Mouse (Mus musculus) midbrain, embryonic 16.5 days (tissue): ENCODE measurements around the gene Cntn2. TPM values are rescaled to one million over a fixed set of nuclear protein-coding genes. Genes with fewer than 3 reads are reported as not detected.

Experiments
- ATAC-seq: fragments of 200-750 bp; cut with Nextera tagmentation; 2 replicates; pipeline ENCODE4 v1.8.0; 2017; ENCODE audit warnings: moderate TSS enrichment
- H3K27ac ChIP-seq: fragments of 300-500 bp; sonication (generic); 2 replicates; pipeline ENCODE4 v1.5.1; 2014; ENCODE audit warnings: mild to moderate bottlenecking, low read length, mixed read lengths
- H3K27me3 ChIP-seq: fragments of 300-500 bp; sonication (generic); 2 replicates; pipeline ENCODE4 v1.6.1; 2014; ENCODE audit warnings: low read depth, low read length, mixed read lengths; ENCODE audit not compliant: control insufficient read depth, insufficient read depth
- H3K36me3 ChIP-seq: fragments of 300-500 bp; sonication (generic); 2 replicates; pipeline ENCODE4 v1.6.1; 2014; ENCODE audit warnings: mild to moderate bottlenecking, low read length, moderate library complexity, mixed read lengths; ENCODE audit not compliant: control insufficient read depth, insufficient read depth
- H3K4me1 ChIP-seq: fragments of 300-500 bp; sonication (generic); 2 replicates; pipeline ENCODE4 v1.6.1; 2014; ENCODE audit warnings: mild to moderate bottlenecking, low read length, mixed read lengths; ENCODE audit not compliant: control insufficient read depth, insufficient read depth
- H3K4me2 ChIP-seq: fragments of 300-500 bp; sonication (generic); 2 replicates; pipeline ENCODE4 v1.6.1; 2014; ENCODE audit warnings: mild to moderate bottlenecking, low read length, mixed read lengths
- H3K4me3 ChIP-seq: fragments of 300-500 bp; sonication (generic); 2 replicates; pipeline ENCODE4 v1.5.1; 2014; ENCODE audit warnings: low read depth, mild to moderate bottlenecking, low read length, moderate library complexity, mixed read lengths
- H3K9ac ChIP-seq: fragments of 300-500 bp; sonication (generic); 2 replicates; pipeline ENCODE4 v1.6.1; 2014; ENCODE audit warnings: low read depth, low read length, mixed read lengths
- H3K9me3 ChIP-seq: fragments of 300-500 bp; sonication (generic); replicated peaks from 2 replicates; pipeline ENCODE4 v1.6.1; 2014; ENCODE audit warnings: mild to moderate bottlenecking, low read length, mixed read lengths; ENCODE audit not compliant: control insufficient read depth, poor library complexity, severe bottlenecking
- WGBS: fragments of 180-500 bp; shearing (Covaris S2); extraction: QIAGEN DNeasy Blood & Tissue Kit; methylation state at CpG from one replicate; pipeline ENCODE4 v1.1.7; 2014; 5-methylcytosine and 5-hydroxymethylcytosine counted together
- polyA plus RNA-seq: library from polyadenylated mRNA; unstranded; fragments of >200 nt; fragmentation: Nextera tagmentation; extraction: Ambion mirVana; gene quantifications from 2 replicates; pipeline ENCODE4 v1.2.1, GENCODE M21; 2015

Gene Cntn2
- polyA plus RNA-seq, 1 experiment from 2014 or later, result 28.2 TPM

- no peak overlapping the region for H3K4me3 ChIP-seq
- H3K4me1 ChIP-seq, result peaks cover 6% of the 10 kb centered on the region
- H3K27ac ChIP-seq, result no peak overlapping the region
- H3K27me3 ChIP-seq, result no peaks in the 10 kb centered on the region
- H3K9ac ChIP-seq, result no peak overlapping the region
- H3K4me2 ChIP-seq, result no peak overlapping the region
- no peak for ATAC-seq
- H3K36me3 ChIP-seq, result no peaks in the 10 kb centered on the region
- no peaks in the 10 kb centered on the region for H3K9me3 ChIP-seq
- 92% methylated on average over 8 of the region's 8 CpGs for WGBS
Measured at GRCm38 (mm10) chr1:132576845-132577244, 33.8 kb upstream of the Cntn2 start.

GRCm38 (mm10) chr1:132572851-132573250 lies 29.8 kb upstream of the Cntn2 start:
- 92% methylated on average over 7 of the region's 7 CpGs for WGBS
- Histone ChIP-seq H3K36me3 (0 out of 2 replicates have a peak, but pooled peaks cover 6% of the 10 kb centered on the region), H3K4me1 (no peaks in the 10 kb centered on the region), H3K4me3 (no peak overlapping the region), H3K4me2 (no peak overlapping the region), H3K9me3 (no peaks in the 10 kb centered on the region), H3K27ac (no peak overlapping the region), H3K27me3 (no peaks in the 10 kb centered on the region), H3K9ac (no peak overlapping the region)
- ATAC-seq, result no peak

- H3K9me3 ChIP-seq, result no peaks in the 10 kb centered on the region
- no peaks in the 10 kb centered on the region for H3K4me1 ChIP-seq
- no peaks in the 10 kb centered on the region for H3K27me3 ChIP-seq
- H3K4me3 ChIP-seq, result no peak overlapping the region
- WGBS, result 100% methylated on average over 1 of the region's 1 CpGs
- no peak overlapping the region for H3K9ac ChIP-seq
- ATAC-seq, result no peak
- 0 out of 2 replicates have a peak, but pooled peaks cover 6% of the 10 kb centered on the region for H3K36me3 ChIP-seq
- no peak overlapping the region for H3K4me2 ChIP-seq
- H3K27ac ChIP-seq, result no peak overlapping the region
Measured at GRCm38 (mm10) chr1:132571613-132572012, 28.6 kb upstream of the Cntn2 start.

- Histone ChIP-seq H3K4me1 (no peaks in the 10 kb centered on the region), H3K27ac (no peak overlapping the region), H3K27me3 (no peaks in the 10 kb centered on the region), H3K9me3 (no peaks in the 10 kb centered on the region), H3K4me2 (no peak overlapping the region), H3K36me3 (0 out of 2 replicates have a peak, but pooled peaks cover 6% of the 10 kb centered on the region), H3K4me3 (no peak overlapping the region), H3K9ac (no peak overlapping the region)
- 90% methylated on average over 8 of the region's 8 CpGs for whole genome bisulfite sequencing
- ATAC-seq, result no peak
Measured at GRCm38 (mm10) chr1:132570906-132571305, 27.9 kb upstream of the Cntn2 start.

DNA sequence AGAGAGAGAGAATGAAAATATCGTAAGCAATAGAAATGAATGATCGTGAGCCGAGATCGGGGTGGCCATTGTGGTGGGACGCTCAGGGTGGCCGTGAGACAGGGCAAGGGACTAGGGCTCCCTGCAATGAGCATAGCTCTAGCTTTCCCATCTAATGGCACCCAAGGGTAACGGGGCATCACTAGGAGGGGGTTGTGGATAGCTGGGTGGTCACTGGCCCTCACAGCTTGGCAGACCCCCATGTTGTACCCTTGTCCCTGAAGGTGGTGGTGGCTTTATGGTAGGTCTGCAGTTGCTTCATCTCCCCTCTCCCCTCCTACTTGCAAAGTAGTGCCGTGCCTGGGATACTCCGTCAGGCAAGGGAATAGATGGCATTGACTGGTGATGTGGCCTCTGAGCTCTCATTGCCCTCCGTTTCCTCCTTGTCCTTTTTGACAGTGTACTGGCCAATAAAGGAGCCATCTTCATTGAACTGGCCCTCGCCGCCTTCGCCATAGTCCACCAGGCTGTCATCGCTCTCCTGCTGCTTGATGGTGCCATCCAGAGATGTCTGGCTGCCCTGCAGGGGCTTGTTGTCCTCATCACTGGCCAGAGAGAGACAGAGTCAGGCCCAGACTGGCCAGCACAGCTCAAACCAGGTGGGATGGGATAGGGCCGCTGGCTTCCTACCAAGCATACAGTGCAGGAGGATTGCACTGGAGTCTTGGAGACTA lies 27.2 kb upstream of the Cntn2 start:
- no peak overlapping the region for H3K4me3 ChIP-seq
- H3K27me3 ChIP-seq, result no peaks in the 10 kb centered on the region
- H3K9me3 ChIP-seq, result no peaks in the 10 kb centered on the region
- H3K36me3 ChIP-seq, result 0 out of 2 replicates have a peak, but pooled peaks cover 6% of the 10 kb centered on the region
- H3K4me1 ChIP-seq, result no peaks in the 10 kb centered on the region
- peak overlapping the region; percentile 23; the same call in 1 of the 2 replicates for H3K27ac ChIP-seq
- WGBS, result 88% methylated on average over 15 of the region's 15 CpGs
- H3K4me2 ChIP-seq, result no peak overlapping the region
- no peak overlapping the region for H3K9ac ChIP-seq
- no peak for ATAC-seq

DNA sequence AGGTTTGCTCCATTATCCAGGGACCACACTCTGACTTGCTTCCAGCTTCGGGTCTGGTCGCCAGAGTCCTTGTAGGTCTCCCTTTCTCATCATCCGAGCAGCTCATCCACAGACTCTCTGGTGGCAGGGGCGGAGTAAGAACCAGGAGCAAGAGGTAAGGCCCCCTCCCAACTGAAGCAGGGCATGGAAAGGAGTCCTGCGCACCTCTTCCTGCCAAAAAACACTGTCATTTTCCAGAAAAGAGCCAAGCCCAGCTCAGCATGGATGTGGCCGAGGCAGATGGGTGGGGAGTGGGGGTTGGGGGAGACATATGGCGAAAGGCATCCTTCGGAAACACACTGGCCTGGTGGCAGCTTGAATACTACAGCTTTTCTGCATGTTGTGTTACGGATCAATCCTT lies 26.5 kb upstream of the Cntn2 start:
- ATAC-seq, result no peak
- WGBS, result 77% methylated on average over 9 of the region's 9 CpGs
- Histone ChIP-seq H3K4me2 (no peak overlapping the region), H3K4me1 (no peaks in the 10 kb centered on the region), H3K9me3 (no peaks in the 10 kb centered on the region), H3K36me3 (0 out of 2 replicates have a peak, but pooled peaks cover 6% of the 10 kb centered on the region), H3K27me3 (no peaks in the 10 kb centered on the region), H3K27ac (peak overlapping the region; percentile 36), H3K4me3 (no peak overlapping the region), H3K9ac (no peak overlapping the region)

DNA sequence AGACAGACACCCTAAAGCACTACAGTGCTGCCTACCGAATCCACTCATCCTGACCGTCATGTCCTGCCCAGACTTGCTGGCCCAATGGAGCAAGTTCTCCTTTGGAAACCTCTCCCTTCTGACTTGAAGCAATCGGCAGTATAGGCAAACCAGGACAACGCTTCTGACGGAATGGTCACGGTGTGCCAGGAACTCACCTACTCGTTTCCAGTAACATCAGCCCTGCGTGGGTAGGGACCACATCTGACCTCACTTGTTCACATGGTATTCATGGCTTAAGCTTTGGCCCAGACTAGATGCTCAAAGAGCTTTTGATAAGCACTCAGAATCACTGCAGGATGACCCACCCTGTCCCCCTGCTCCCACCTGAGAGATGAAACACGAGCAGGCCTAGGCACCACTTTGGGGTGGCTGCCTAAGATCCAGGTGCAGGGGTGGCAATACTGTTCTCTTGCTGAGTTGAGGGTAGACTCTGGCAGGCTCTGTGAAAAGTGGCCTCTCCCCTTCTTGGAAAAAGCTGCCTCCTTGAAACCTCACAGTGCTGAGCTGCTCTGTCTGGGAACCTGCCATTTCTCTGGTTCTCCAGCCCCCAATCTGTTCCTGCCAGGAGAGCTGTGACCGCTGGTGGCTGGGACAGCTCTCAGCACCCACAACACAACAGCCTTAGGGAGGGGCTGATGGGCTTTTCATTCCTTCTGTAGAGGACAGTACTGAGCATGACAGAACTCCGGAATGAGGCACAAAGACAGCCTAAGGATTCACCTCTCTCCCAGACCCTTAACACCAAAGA lies 24.5 kb upstream of the Cntn2 start:
- ATAC-seq, result no peak

GRCm38 (mm10) chr1:132565766-132566165 lies 22.7 kb upstream of the Cntn2 start:
- no peaks in the 10 kb centered on the region for H3K9me3 ChIP-seq
- ATAC-seq, result no peak
- H3K27ac ChIP-seq, result peak overlapping the region; percentile 14; the same call in 1 of the 2 replicates
- no peak overlapping the region for H3K4me3 ChIP-seq
- WGBS, result 69% methylated on average over 7 of the region's 7 CpGs
- H3K4me1 ChIP-seq, result peaks cover 15% of the 10 kb centered on the region
- H3K9ac ChIP-seq, result no peak overlapping the region
- no peaks in the 10 kb centered on the region for H3K27me3 ChIP-seq
- H3K36me3 ChIP-seq, result 0 out of 2 replicates have a peak, but pooled peaks cover 4% of the 10 kb centered on the region
- H3K4me2 ChIP-seq, result no peak overlapping the region

More for the DNA sequence above, 24.5 kb upstream of the Cntn2 start:
- Histone ChIP-seq H3K27me3 (no peaks in the 10 kb centered on the region), H3K9me3 (no peaks in the 10 kb centered on the region), H3K4me1 (peaks cover 3% of the 10 kb centered on the region), H3K27ac (no peak overlapping the region), H3K4me3 (no peak overlapping the region), H3K36me3 (0 out of 2 replicates have a peak, but pooled peaks cover 6% of the 10 kb centered on the region), H3K9ac (no peak overlapping the region), H3K4me2 (no peak overlapping the region)
- WGBS, result 85% methylated on average over 11 of the region's 11 CpGs

DNA sequence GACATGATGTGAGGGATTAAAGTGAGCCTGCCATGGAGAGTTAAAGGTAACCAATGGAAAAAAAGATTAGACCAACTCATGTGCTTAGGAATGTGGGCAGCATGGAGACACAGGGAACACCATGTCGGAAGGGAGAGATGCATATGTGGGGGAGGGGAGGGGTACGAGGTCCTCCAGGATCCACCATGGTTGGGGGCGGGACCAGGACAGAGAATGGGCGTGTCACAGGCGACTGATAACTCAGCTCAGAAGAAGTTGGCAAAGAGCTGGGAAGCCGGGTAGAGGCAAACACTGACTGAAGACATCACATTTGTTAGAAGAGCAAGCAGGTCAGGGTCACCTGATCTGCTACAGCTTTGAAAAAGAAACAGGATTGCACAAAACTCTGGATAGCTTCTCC lies 21.9 kb upstream of the Cntn2 start:
- Histone ChIP-seq H3K27ac (no peak overlapping the region), H3K27me3 (no peaks in the 10 kb centered on the region), H3K36me3 (0 out of 2 replicates have a peak, but pooled peaks cover 3% of the 10 kb centered on the region), H3K9me3 (no peaks in the 10 kb centered on the region), H3K4me1 (peaks cover 15% of the 10 kb centered on the region), H3K4me2 (no peak overlapping the region), H3K9ac (no peak overlapping the region), H3K4me3 (no peak overlapping the region)
- no peak for ATAC-seq
- WGBS, result 34% methylated on average over 6 of the region's 6 CpGs
